Mouse (Mus musculus) hindbrain, embryonic 12.5 days (tissue): ENCODE results near the gene Ube3b. TPM values are rescaled to one million over a fixed set of nuclear protein-coding genes. Genes with fewer than 3 reads are reported as not detected.
A peak's percentile ranks its signal among the peaks of the same experiment; 100 is the strongest.

Source experiments
- ATAC-seq: fragments of 200-750 bp; cut with Nextera tagmentation; 2 replicates; pipeline ENCODE4 v1.8.0; 2017; ENCODE audit warnings: moderate TSS enrichment; ENCODE audit not compliant: low FRiP score
- H3K27ac ChIP-seq: fragments of 300-500 bp; sonication (generic); 2 replicates; pipeline ENCODE4 v1.5.1; 2016; ENCODE audit warnings: mild to moderate bottlenecking
- H3K27me3 ChIP-seq: fragments of 300-500 bp; sonication (generic); 2 replicates; pipeline ENCODE4 v1.6.1; 2016; ENCODE audit warnings: mild to moderate bottlenecking
- H3K36me3 ChIP-seq: fragments of 300-500 bp; sonication (generic); 2 replicates; pipeline ENCODE4 v1.6.1; 2016; ENCODE audit warnings: mild to moderate bottlenecking
- H3K4me1 ChIP-seq: fragments of 300-500 bp; sonication (generic); 2 replicates; pipeline ENCODE4 v1.6.1; 2016
- H3K4me2 ChIP-seq: fragments of 300-500 bp; sonication (generic); replicated peaks from 2 replicates; pipeline ENCODE4 v1.6.1; 2016; ENCODE audit warnings: mild to moderate bottlenecking
- H3K4me3 ChIP-seq: fragments of 300-500 bp; sonication (generic); 2 replicates; pipeline ENCODE4 v1.5.1; 2016; ENCODE audit warnings: mild to moderate bottlenecking
- H3K9ac ChIP-seq: fragments of 300-500 bp; sonication (generic); 2 replicates; pipeline ENCODE4 v1.6.1; 2016; ENCODE audit warnings: mild to moderate bottlenecking, moderate library complexity
- H3K9me3 ChIP-seq: fragments of 300-500 bp; sonication (generic); replicated peaks from 2 replicates; pipeline ENCODE4 v1.6.1; 2016; ENCODE audit warnings: mild to moderate bottlenecking
- WGBS: fragments of 180-500 bp; shearing (Covaris S2); methylation state at CpG from one replicate; pipeline ENCODE4 v1.1.7; 2016; 5-methylcytosine and 5-hydroxymethylcytosine counted together
- polyA plus RNA-seq: library from polyadenylated mRNA; unstranded; fragments of >200 nt; fragmentation: Nextera tagmentation; extraction: Ambion mirVana; gene quantifications from 2 replicates; pipeline ENCODE4 v1.2.1, GENCODE M21; 2016

The Ube3b gene
- polyA plus RNA-seq, 1 experiment from 2014 or later = 57.9 TPM

DNA sequence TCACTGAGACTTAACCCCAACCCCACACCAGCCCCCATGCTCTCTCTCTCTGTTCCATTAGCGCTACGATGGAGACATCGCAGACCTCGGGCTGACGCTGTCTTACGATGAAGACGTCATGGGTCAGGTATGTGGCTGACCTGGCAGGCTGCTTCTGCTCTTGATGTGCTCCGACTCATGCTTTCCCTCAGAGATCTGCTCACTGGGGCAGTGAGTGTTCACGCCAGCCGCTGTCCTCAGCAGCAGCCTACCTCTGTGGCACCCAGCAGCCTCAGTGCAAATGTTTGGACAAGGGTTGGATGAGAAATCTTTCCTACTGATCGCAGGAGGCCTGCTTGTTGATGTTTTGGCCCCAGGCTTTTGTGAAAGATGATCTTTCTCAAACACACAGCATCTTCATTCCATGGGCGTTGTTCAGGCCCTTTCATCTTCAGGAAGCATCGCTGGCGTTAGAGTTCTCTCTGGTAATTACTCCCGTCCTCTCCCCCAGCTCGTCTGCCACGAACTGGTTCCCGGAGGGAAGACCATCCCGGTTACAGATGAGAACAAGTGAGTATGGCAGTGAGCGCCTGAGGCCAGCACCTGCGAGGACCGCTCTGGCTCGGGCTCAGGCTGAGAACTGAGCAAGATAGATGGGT, 32.1 kb downstream of the Ube3b start:
- 80% methylated on average over 23 of the region's 23 CpGs for WGBS
- ATAC-seq = no peak

DNA sequence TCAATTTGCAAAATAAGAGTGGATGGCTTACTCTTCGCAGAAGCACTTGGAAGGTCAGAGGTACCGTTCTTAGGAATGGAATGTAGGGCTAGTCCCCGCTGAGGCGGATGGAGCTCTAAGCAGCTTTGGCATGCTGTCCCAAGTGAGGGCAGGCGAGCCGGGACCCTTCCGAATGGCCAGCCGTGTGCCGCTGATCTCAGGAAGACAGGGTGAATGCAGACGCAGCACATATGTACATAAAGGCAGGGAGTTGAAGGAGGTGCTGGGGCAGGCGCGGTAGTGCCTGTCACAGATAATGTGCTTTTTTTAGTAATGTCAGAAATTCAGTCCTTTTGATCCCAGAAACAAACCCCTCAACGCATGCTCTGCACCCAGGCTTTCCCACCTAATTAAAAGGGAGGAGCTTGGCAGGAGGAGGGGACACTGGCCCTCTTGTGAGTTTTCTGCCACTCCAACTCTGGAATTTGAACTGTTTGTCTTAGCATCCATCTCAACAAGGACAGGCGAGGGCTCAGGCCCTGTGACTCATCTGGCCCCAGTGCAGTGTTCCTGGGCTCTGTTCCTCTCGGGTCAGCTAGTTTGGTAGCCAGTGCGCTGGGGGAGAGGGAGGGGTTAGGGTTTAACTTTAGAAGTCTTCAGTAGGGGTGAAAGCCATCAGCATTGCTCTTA, 32.8 kb downstream of the Ube3b start:
- Histone ChIP-seq H3K4me2 (no peak overlapping the region), H3K27me3 (no peaks in the 10 kb centered on the region), H3K4me3 (no peak overlapping the region), H3K9ac (no peak overlapping the region), H3K9me3 (no peaks in the 10 kb centered on the region), H3K27ac (no peak overlapping the region), H3K4me1 (no peaks in the 10 kb centered on the region), H3K36me3 (peaks cover 99% of the 10 kb centered on the region)
- no peak for ATAC-seq
- WGBS = 81% methylated on average over 16 of the region's 16 CpGs

More for the DNA sequence above, 32.1 kb downstream of the Ube3b start:
- Histone ChIP-seq H3K4me2 (no peak overlapping the region), H3K4me3 (no peak overlapping the region), H3K27me3 (no peaks in the 10 kb centered on the region), H3K9me3 (no peaks in the 10 kb centered on the region), H3K27ac (no peak overlapping the region), H3K9ac (no peak overlapping the region), H3K4me1 (no peaks in the 10 kb centered on the region), H3K36me3 (peaks cover 100% of the 10 kb centered on the region)

DNA sequence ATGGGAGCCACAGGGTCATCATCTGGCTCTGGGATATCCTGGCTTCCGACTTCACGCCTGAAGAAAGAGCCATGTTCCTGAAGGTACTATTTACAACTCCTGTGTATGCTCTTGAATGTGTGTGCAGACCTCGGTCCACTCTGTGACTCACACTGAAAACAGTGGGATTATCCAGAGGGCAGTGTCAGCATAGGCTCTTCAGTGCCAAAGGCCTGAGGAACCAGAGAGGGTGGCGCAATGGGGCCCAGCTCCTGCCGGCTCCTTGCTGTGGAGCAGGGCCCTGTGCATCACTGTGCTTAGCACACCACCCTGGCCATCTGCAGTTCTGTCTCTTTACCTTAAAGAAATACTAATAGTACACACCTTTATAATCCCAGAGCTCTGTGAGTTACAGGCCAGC, 35.2 kb downstream of the Ube3b start:
- H3K4me2 ChIP-seq = no peak overlapping the region
- 92% methylated on average over 5 of the region's 5 CpGs for WGBS
- peaks cover 99% of the 10 kb centered on the region for H3K36me3 ChIP-seq
- H3K4me3 ChIP-seq = no peak overlapping the region
- H3K4me1 ChIP-seq = no peaks in the 10 kb centered on the region
- no peaks in the 10 kb centered on the region for H3K27me3 ChIP-seq
- ATAC-seq = no peak
- H3K27ac ChIP-seq = no peak overlapping the region
- H3K9ac ChIP-seq = no peak overlapping the region
- no peaks in the 10 kb centered on the region for H3K9me3 ChIP-seq

GRCm38 (mm10) chr5:114416855-114417254, 36.4 kb downstream of the Ube3b start:
- H3K27me3 ChIP-seq = no peaks in the 10 kb centered on the region
- no peak overlapping the region for H3K4me3 ChIP-seq
- H3K4me1 ChIP-seq = no peaks in the 10 kb centered on the region
- no peak overlapping the region for H3K4me2 ChIP-seq
- H3K9me3 ChIP-seq = no peaks in the 10 kb centered on the region
- peaks cover 96% of the 10 kb centered on the region for H3K36me3 ChIP-seq
- no peak overlapping the region for H3K9ac ChIP-seq
- H3K27ac ChIP-seq = no peak overlapping the region
- ATAC-seq = no peak
- WGBS = 90% methylated on average over 8 of the region's 8 CpGs

GRCm38 (mm10) chr5:114418541-114418940, 38.1 kb downstream of the Ube3b start:
- Histone ChIP-seq H3K4me3 (no peak overlapping the region), H3K36me3 (peaks cover 79% of the 10 kb centered on the region), H3K4me2 (no peak overlapping the region), H3K27me3 (no peaks in the 10 kb centered on the region), H3K4me1 (no peaks in the 10 kb centered on the region), H3K9me3 (no peaks in the 10 kb centered on the region), H3K9ac (no peak overlapping the region), H3K27ac (no peak overlapping the region)
- 84% methylated on average over 8 of the region's 8 CpGs for WGBS
- peak; percentile 55; the same call in 1 of the 2 replicates for ATAC-seq

DNA sequence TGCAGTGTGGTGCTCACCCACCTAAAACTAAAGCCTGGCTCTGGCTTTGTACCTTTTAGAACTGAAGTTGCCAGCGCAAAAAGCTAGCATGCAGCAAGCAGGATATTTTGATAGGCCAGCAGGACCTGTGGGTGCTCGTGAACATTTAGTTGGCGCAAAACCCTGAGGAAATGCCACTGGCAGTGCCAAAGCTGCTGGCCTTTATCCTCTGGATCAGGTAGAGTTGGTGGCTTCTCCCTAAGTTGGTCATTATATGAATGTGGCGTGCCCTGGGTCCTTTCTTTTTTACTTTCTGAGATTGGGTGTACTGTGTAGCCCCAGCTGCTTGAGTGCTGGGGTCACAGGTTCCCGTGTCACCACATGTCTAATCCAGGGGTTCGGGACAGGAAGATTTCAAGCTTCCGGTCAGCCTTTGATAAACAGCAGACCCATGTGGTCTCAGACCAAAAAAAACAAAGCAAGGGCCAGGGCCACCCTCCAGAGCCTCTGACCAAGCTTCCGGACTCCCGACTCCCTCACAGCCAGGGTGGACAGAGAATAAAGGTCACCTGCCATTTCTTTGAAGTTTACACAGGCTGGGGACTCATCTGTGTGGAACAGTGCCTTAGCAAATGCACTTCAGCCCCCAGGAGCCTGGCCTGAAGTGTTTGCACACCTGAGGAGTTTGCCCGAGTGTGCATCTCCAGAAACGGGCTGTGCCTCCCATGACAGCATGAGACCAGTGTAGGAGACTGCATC, 41.3 kb downstream of the Ube3b start:
- 67% methylated on average over 11 of the region's 11 CpGs for WGBS
- Histone ChIP-seq H3K4me2 (no peak overlapping the region), H3K27ac (no peak overlapping the region), H3K4me1 (peaks cover 3% of the 10 kb centered on the region; the same call in 1 of the 2 replicates), H3K36me3 (peaks cover 47% of the 10 kb centered on the region), H3K27me3 (no peaks in the 10 kb centered on the region), H3K9me3 (no peaks in the 10 kb centered on the region), H3K9ac (no peak overlapping the region), H3K4me3 (no peak overlapping the region)
- ATAC-seq = no peak

GRCm38 (mm10) chr5:114422591-114422990, 42.2 kb downstream of the Ube3b start:
- no peak for ATAC-seq
- no peak overlapping the region for H3K27ac ChIP-seq
- no peaks in the 10 kb centered on the region for H3K9me3 ChIP-seq
- WGBS = 42% methylated on average over 5 of the region's 5 CpGs
- H3K9ac ChIP-seq = no peak overlapping the region
- no peaks in the 10 kb centered on the region for H3K27me3 ChIP-seq
- H3K4me3 ChIP-seq = no peak overlapping the region
- H3K36me3 ChIP-seq = peaks cover 39% of the 10 kb centered on the region
- no peak overlapping the region for H3K4me2 ChIP-seq
- peaks cover 3% of the 10 kb centered on the region; the same call in 1 of the 2 replicates for H3K4me1 ChIP-seq

DNA sequence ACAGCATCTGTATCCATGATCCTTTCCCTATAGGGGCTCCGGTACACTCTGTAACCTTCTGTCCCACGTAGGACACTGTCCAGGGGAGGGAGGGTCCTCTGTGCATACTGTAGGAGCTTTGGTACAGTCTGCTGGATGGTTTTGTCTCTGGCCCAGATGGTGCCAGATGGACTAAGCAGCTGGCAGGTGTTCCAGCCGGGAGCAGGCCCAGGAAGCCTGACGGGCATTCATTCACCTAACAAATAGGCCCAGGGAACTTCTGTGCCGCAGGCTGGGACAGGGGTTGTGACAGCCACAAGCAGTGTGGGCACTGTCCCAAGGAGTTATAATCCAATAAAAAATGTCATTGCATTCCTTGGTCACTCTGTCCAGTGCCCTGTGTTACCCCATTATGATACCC, 43.6 kb downstream of the Ube3b start:
- WGBS = 65% methylated on average over 5 of the region's 5 CpGs
- H3K9ac ChIP-seq = no peak overlapping the region
- no peak overlapping the region for H3K4me3 ChIP-seq
- H3K36me3 ChIP-seq = peaks cover 26% of the 10 kb centered on the region
- ATAC-seq = no peak
- no peak overlapping the region for H3K4me2 ChIP-seq
- no peaks in the 10 kb centered on the region for H3K27me3 ChIP-seq
- no peaks in the 10 kb centered on the region for H3K9me3 ChIP-seq
- no peak overlapping the region for H3K27ac ChIP-seq
- H3K4me1 ChIP-seq = peaks cover 5% of the 10 kb centered on the region; the same call in 1 of the 2 replicates

- 71% methylated on average over 6 of the region's 6 CpGs for whole genome bisulfite sequencing
- Histone ChIP-seq H3K36me3 (no peaks in the 10 kb centered on the region), H3K4me3 (no peak overlapping the region), H3K4me1 (peaks cover 7% of the 10 kb centered on the region; the same call in 1 of the 2 replicates), H3K4me2 (no peak overlapping the region), H3K9me3 (no peaks in the 10 kb centered on the region), H3K27ac (no peak overlapping the region), H3K27me3 (no peaks in the 10 kb centered on the region), H3K9ac (no peak overlapping the region)
- no peak for ATAC-seq
These were observed 46.3 kb downstream of the Ube3b start for GRCm38 (mm10) chr5:114426732-114427131.

GRCm38 (mm10) chr5:114428621-114429020, 48.2 kb downstream of the Ube3b start:
- ATAC-seq = no peak
- no peaks in the 10 kb centered on the region for H3K27me3 ChIP-seq
- no peaks in the 10 kb centered on the region for H3K36me3 ChIP-seq
- H3K4me1 ChIP-seq = peaks cover 7% of the 10 kb centered on the region; the same call in 1 of the 2 replicates
- no peaks in the 10 kb centered on the region for H3K9me3 ChIP-seq
- no peak overlapping the region for H3K4me2 ChIP-seq
- H3K4me3 ChIP-seq = no peak overlapping the region
- no peak overlapping the region for H3K9ac ChIP-seq
- no peak overlapping the region for H3K27ac ChIP-seq
- WGBS = 82% methylated on average over 18 of the region's 18 CpGs

GRCm38 (mm10) chr5:114429781-114430180, 49.4 kb downstream of the Ube3b start:
- no peak for ATAC-seq
- WGBS = 87% methylated on average over 7 of the region's 7 CpGs
- Histone ChIP-seq H3K27me3 (no peaks in the 10 kb centered on the region), H3K9me3 (no peaks in the 10 kb centered on the region), H3K9ac (no peak overlapping the region), H3K36me3 (peaks cover 2% of the 10 kb centered on the region; the same call in 1 of the 2 replicates), H3K4me3 (no peak overlapping the region), H3K4me2 (no peak overlapping the region), H3K4me1 (0 out of 2 replicates have a peak, but pooled peaks cover 4% of the 10 kb centered on the region), H3K27ac (no peak overlapping the region)

DNA sequence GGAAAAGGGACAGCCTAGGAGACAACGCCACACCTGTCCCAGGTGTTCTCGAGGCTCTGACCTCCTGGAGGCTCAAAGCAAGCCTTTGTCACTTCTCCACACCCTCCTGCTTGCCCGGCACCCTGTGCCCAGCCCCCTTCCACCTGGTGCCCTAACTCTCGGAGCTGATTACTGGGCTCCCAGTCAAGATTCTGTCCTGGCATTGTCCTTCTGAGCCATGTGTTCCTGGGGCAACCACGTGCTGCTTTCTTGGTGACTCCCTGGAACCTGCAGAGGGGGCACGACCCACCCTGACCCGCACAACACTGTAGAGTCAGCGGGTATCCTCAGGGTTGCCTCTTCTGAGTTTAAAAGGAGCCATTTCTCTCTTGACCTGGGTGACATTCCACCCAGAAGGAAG, 54.0 kb downstream of the Ube3b start:
- Histone ChIP-seq H3K4me2 (no peak overlapping the region), H3K27ac (no peak overlapping the region), H3K4me1 (no peaks in the 10 kb centered on the region), H3K27me3 (no peaks in the 10 kb centered on the region), H3K36me3 (peaks cover 27% of the 10 kb centered on the region), H3K9me3 (no peaks in the 10 kb centered on the region), H3K9ac (no peak overlapping the region), H3K4me3 (no peak overlapping the region)
- WGBS = 87% methylated on average over 8 of the region's 8 CpGs
- ATAC-seq = no peak
